Mouse (Mus musculus) heart, adult 9 months (tissue): ENCODE results near the gene Il6.
"Not testable (repeated sequence)": the region's sequence is repeated elsewhere in the genome, so short reads cannot be mapped to it uniquely, and the experiment has no call there.

ENCODE experiments used
- DNase-seq, 2 experiments: peaks; one replicate each; pipeline ENCODE4 v3.0.0; 2022; ENCODE audit warnings: low spot score in 2 of 2

The Il6 gene

DNA sequence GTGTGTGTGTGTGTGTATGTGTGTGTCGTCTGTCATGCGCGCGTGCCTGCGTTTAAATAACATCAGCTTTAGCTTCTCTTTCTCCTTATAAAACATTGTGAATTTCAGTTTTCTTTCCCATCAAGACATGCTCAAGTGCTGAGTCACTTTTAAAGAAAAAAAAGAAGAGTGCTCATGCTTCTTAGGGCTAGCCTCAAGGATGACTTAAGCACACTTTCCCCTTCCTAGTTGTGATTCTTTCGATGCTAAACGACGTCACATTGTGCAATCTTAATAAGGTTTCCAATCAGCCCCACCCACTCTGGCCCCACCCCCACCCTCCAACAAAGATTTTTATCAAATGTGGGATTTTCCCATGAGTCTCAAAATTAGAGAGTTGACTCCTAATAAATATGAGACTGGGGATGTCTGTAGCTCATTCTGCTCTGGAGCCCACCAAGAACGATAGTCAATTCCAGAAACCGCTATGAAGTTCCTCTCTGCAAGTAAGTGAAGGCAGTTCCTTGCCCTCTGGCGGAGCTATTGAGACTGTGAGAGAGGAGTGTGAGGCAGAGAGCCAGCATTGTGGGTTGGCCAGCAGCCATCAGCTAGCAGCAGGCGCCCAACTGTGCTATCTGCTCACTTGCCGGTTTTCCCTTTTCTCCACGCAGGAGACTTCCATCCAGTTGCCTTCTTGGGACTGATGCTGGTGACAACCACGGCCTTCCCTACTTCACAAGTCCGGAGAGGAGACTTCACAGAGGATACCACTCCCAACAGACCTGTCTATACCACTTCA, at the start of gene Il6:
TSS of gene Il6 (plus strand) at position 389 of the 778 bp plus-strand sequence.
- DNase-seq, result peak; percentile 82 to 92

- DNase-seq, result no peak
Observed at GRCm38 (mm10) chr5:29963488-29963887, 49.4 kb upstream of the Il6 start.

DNA sequence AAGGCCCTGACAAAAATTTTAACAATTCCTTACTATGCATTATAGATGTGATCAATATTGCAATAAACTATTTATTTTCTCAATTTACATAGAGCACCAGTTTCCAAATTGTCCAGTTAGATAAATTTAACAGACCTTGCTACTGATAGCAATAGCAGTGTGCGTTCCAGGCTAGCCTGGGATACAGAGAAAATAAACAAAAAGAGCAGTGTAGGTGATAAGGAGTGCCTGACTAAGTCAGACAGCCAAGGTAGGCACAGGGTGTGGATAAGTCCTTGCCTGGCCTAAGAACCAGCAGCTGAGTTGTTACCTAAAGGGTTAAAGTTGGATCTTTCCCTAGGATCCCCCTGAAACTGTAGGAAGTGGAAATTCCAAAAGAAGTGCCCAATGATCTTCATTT, 42.7 kb upstream of the Il6 start:
- DNase-seq, result no peak

DNA sequence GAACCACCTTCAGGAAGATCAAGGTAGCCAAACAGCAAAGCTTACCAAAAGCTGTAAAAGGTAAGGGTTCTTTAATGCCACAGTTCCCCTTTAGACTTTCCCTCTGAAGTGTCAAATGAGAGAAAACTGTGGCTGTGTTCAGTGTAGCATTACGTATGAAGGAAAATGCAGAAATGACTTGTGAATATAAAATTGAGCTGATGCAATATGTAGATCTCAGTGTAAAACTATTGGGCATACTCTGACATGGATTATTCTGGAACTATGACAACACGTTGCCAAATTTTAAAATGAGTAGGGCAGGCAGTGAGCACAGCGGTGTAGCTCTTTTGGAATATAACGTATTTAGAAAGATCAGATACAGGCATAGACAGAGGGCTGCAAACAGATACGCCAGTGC, 40.1 kb upstream of the Il6 start:
- DNase-seq, result no peak

DNA sequence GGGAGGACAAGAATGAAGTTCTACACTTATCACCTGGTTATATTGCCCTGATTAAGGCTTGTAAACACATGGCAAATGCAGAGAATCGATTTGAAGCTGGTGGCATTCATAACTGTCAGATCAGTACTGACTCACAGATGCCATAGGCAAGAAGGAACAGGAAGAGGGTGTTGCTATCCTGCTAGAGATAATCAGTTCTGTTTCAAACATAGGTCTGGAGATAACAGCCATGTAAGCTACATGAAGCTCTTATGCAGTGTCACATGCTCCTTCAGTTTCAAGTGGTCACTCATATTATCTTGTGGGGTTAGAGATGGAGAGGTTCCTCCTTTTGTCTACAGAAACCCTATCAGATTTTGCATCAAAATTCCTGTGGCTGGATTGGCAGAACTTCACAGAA, 39.4 kb upstream of the Il6 start:
- DNase-seq, result no peak

- DNase-seq, result no peak
Observed at GRCm38 (mm10) chr5:29974115-29974514, 38.8 kb upstream of the Il6 start.

DNA sequence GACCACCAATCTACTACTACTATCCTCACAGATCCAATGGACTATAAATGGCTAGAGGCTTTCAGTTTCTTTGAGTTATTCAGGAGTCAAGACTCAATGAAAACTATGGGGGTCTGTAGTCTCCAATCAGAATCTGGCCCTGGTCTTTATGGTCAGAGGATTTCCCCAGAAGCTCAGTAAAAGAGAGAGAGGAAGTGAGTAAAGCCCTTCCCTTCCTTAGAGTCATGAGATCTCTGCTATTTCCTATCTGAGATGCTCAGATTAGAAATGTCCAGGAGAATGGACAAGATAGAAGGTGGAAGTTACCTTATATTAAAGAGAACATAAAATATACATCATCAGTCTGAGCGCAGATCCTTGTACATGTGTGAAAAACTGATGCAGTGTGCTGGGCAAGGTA, 19.3 kb upstream of the Il6 start:
- no peak for DNase-seq

- DNase-seq, result no peak
Observed at GRCm38 (mm10) chr5:29994344-29994743, 18.6 kb upstream of the Il6 start.

DNA sequence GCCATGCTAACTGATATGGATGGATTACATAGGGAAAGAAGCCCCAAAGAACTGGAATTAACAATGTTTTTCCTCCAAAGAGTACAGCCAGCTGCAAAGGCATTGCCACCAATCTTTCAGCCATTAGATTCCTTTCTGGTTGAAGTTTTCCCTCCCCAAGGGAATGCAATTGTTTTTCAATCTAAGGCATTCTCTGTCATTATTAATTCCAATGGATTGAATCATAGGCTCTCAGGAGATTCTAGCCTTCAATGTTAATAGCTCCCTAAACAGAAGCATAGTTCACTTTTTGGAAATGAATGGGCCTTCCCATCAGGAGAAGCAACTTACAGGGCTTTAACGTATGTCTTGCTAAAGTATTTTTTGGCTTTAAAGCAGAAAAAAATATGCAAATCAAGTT, 15.6 kb upstream of the Il6 start:
- DNase-seq, result no peak

GRCm38 (mm10) chr5:30000921-30001320, 12.0 kb upstream of the Il6 start:
- DNase-seq, result no peak

- peak in 1 of 2 experiments; percentile 27 for DNase-seq
Observed at GRCm38 (mm10) chr5:30014580-30014979, 1.7 kb downstream of the Il6 start.

- DNase-seq, result not testable (repeated sequence)
Observed at GRCm38 (mm10) chr5:30035862-30036261, 22.9 kb downstream of the Il6 start.

DNA sequence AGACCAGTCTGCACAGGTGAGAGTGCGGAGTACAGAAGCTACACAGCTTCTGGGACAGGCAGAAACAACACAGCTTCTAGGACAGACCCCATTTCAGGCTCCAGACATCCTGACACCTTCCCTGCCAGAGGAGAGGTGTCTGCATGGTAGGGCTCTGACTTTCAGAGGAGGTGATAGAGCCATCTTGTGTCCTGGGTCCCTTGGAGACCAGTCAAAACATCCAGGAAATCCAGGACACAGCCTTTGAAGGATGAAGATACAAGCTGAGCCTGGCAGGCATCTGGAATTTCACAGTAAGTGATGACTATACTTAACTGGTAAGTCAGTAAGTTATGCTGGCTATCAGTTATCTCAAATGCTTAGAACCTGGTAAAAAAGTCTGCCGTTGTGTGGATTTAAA, 24.2 kb downstream of the Il6 start:
- not testable (repeated sequence) for DNase-seq

DNA sequence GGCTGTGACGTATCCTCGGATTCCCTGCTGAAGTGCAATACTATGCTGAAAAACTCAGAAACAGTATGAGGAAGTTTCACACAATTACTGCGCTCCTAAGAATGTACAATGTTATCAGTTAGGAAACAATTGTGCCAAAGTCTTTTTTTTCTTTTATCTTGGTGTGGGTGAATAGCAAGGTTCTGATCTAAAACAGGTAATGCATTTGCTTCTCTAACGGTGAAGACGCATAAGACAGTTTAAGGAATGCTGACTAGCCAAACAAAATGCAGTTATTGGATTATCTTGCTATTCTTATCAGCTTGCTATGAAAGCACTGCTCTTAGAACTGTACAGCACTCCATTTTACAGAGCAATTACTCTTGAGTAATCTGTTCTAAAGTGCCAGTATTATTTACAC, 26.4 kb downstream of the Il6 start:
- not testable (repeated sequence) for DNase-seq

DNA sequence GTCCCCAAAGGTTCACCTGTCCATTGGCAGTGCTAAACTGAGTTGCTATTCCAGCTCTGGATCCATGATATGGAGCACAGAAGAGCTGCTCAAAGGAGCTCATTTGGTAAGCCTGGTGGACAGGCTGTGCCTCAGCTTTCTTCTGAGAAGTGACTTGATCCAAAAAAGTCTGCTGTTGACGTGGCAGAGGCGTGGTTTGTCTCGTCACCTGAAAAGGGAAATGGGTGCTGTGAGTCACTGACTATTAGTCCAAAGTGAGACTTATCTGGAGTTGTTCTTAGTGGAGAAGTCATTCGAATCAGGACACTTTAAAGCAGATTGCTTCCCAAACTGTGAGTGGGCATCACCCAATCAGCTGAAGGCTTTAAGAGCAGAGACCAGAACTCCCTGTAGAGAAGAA, 26.9 kb downstream of the Il6 start:
- not testable (repeated sequence) for DNase-seq

DNA sequence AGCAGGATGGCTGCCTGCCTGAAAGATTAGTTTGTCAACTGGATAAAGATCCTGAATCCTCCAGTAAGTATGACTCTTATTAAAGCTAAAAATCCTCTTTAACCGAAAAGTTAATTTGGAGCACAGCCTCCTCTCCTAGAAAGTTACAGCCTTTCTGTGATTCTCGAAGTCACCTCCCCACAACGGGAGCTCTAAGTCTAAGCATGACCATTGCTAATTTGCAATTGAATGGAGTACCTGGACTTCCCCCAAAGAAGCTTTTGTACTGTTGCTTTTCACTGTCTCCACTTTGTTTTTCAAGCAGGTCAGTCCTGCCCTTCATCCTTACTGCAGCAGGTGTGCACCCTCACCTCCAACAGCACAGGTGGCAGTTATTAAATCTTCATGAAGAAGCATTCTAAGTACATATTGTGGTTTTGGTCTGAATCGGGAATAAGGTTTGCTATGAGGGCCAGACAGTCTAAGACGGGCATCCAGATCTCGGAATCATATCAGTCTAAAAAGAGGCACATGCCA, 45.4 kb downstream of the Il6 start:
- DNase-seq, result no peak

- not testable (repeated sequence) for DNase-seq
Observed at GRCm38 (mm10) chr5:30059607-30060006, 46.7 kb downstream of the Il6 start.

- DNase-seq, result no peak
Observed at GRCm38 (mm10) chr5:30067726-30068125, 54.8 kb downstream of the Il6 start.
